Mouse (Mus musculus) natural killer cell, adult 2 months (primary cell): ENCODE data around the gene Tenm4.

Experiments
- DNase-seq, 2 experiments: peaks; one replicate each; pipeline ENCODE4 v3.0.0; 2022; ENCODE audit warnings: low spot score in 2 of 2

Tenm4 gene

GRCm38 (mm10) chr7:96852781-96853180 lies 681.7 kb downstream of the Tenm4 start:
- DNase-seq = no peak

GRCm38 (mm10) chr7:96855867-96856406 lies 684.9 kb downstream of the Tenm4 start:
- DNase-seq = no peak

DNA sequence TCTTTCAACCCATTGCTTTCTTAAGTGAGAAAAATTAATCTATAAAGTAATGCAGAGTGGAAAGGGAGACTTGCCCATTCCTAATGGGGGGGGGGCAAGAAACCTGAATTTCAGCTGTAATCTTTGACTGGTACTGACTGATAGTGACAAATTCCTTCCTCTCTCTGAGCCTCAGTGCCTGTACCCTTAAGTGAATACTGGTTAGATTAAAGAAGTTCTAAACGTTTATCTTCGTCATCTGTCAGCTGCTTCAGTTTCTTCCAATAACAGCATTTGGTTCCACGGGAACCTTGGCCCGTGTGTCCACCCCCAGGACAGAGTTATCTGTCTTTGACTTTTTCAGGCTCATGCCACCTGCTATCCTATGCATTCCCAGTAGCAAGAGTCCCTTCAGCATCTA lies 685.5 kb downstream of the Tenm4 start:
- no peak for DNase-seq

GRCm38 (mm10) chr7:96859077-96859476 lies 688.0 kb downstream of the Tenm4 start:
- no peak for DNase-seq

DNA sequence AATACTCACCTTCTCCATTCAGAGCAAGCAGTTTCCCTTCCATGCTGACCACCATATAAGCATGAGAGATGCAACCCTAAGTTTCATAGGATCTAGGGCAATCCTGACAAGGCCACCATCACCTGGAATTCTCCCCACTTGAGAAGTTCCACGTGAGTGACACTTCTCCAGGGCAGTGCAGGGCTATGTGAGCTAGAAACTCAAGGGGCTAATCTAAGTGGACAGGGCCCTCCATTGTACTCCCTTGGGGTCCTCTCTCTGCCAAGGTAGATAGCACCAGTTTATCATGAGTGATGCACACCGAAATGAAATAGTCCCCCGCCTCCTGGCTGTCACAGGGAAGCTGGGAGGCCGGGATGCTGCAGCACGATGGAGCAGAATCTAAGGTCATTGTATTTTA lies 688.6 kb downstream of the Tenm4 start:
- DNase-seq = no peak

DNA sequence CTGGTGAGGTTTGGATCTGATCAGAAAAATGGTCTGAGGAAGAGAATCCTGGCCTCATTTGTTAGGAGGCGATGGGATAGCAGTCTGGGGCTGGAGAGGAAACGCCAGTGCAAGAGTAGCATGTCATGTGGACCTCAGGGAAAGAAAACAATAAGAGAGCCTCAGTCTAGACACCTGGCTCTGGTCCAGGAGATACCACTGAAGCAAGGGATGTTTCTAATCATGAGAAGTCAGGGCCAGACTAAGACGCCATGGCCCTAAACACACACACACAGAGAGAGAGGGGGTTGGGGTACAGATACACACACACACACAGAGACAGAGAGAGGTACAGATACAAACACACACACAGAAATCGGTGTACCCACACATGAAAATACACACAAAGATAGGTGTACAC lies 689.6 kb downstream of the Tenm4 start:
- DNase-seq = no peak

DNA sequence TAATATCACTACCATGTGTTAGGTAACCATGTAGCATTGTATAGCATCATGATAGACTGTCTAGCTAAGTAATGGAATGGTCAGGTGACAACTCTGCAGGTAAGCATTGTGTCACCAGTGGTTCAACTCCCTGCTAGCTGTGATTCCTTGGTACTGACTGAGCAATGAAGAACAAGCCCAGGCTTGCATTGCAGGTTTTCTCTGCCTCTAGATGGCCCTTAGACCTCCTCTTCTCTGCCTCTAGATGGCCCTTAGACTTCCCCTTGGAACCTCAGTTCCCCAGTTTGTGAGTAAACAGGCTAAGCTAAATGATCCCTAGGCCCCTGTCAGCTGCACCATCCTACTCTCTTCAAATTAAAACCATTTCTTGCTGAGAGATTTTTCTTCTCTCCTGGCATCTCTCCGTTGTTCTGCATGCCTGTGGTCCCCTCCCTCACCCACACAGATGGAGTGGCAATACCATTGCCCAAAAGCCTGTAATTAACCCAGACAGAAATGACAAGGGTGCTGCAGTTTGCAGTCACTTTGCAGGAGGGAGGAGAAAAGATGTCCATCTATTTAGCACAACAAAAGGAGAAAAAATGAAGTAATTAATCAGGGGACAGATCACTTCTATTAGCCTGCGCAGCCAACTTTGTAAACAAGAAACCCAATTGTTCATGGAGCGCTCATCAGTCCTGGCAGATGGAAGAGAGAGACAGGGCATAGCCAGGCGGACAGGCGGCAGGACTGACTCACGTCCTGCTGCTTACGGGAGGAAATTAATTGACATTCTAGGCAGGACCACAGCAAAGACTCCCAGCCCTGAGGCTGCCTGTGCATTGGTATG lies 694.1 kb downstream of the Tenm4 start:
- no peak for DNase-seq

GRCm38 (mm10) chr7:96869079-96869810 lies 698.2 kb downstream of the Tenm4 start:
- DNase-seq = no peak

- DNase-seq = peak in 1 of 2 experiments; percentile 8
Observed at GRCm38 (mm10) chr7:96870473-96870872, 699.4 kb downstream of the Tenm4 start.

DNA sequence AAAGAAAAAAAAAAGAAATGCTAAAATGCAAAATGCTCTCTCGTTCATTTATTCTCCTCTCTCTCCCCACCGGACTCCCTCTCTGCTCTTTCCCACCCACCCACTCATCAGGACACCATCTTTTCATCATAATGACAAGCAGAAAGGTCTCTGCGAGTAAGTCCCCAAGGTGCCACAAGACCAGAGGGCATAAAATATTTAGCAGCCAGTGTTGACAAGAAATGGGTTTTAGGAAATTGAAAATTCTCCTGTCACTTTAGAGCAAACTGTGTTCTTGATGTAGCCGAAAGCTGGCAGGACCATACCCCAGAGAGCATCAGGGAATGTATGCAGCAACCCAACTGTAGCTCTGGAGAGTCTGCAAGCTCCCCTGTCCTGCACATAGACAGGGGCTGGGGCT lies 700.0 kb downstream of the Tenm4 start:
- no peak for DNase-seq

- DNase-seq = peak in 1 of 2 experiments; percentile 9
Observed at GRCm38 (mm10) chr7:96878511-96879276, 707.6 kb downstream of the Tenm4 start.

DNA sequence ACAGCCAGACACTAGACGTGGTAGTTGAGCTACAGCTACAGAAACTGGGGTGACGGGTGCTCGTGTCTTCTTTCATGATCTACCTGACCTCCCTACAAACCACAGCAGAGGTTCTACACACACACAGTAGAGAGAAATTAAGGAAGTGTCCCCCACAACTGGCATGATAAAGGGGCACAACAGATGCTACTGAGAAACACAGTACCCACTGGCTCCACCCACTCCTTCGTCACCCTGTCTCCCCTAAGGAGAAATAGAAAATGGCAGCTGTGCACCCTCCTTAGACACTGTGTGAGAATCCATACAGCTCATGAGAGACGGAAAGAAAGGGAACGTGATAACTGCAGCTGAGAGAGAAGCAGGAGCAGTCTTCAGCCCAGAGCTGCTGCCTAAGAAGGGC lies 708.5 kb downstream of the Tenm4 start:
- DNase-seq = peak in 1 of 2 experiments; percentile 4

DNA sequence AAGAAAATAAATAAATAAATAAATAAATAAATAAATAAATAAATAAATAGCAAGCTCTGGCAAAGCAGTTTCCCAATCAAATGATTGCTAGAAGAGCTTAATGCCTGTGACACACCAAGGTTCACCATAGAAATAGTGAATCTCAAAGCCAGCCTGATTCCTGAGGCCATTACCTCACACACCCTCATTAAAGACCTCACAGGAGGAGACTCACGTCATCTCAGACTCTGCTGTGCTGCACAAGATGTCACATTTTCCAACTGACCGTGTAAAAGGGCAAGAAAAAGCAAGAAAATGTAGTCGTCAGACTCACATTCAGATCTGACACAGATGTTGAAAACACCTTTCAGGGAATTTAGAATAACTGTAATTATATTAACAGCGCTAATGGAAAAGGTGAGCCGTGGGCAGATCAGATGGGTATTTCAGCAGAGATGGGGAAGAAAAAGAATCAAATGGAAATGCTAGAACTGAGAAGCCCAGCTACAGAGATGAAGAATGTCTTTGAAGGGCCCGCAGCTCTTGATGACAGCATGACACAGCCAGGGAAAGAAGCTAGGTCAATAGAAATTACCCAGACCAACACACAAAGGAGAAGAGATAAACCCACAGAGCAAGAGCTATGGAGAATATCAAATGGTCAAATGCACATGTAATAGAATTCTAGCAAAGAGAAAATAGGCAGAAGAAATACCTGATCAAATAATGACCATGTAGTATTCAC lies 709.3 kb downstream of the Tenm4 start:
- DNase-seq = no peak

GRCm38 (mm10) chr7:96883297-96883696 lies 712.3 kb downstream of the Tenm4 start:
- DNase-seq = no peak

- no peak for DNase-seq
Observed at GRCm38 (mm10) chr7:96887088-96887654, 716.1 kb downstream of the Tenm4 start.

DNA sequence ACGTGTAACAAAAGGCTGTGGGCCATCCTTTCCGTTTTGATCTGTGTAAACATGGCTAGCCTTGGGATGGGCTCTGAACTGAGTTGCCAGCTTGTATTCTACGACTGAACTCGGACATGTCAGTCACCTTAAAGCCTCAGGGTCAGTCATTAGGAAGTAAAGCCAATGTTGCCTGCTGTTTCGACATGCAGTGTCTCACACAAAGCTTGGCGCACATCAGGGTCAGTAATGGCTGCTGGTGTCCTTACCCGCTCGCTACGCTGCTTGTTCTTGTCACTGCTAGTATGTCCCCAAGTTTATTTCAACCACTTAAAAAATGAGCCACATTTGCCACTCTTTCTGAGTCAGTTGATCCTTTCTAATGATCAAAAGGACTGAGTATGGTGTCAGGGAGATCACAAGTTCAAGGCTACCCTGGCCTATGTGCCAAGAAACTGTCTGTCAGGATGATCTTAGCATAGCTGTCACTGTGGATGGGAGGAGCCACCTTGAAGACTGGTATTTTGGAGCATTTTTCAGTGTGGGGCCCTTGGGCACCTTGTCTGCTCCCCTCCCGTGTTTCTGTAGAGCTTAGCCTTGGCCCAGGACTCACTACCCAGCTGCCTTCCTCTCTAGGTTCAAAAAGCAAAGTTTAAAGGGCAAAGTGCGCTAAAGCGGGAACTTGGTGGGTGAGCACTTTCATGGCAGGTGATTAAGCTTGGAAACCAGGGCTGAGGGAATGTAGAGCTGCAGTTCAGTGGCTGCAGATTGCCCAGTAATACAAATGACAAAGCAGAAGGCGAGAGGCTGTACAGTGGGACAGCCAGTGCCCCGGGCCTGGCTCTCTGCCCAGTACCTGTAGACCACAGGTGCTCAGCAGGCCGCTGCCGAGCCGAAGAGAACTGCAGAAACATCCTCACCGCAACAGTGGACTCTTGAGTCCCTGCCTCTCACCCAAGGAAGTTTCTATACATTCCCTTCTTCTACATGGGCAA lies 718.3 kb downstream of the Tenm4 start:
- no peak for DNase-seq

GRCm38 (mm10) chr7:96890035-96890621 lies 719.1 kb downstream of the Tenm4 start:
- DNase-seq = no peak

- no peak for DNase-seq
Observed at GRCm38 (mm10) chr7:96890987-96891386, 719.9 kb downstream of the Tenm4 start.

- no peak for DNase-seq
Observed at GRCm38 (mm10) chr7:96899036-96899569, 728.1 kb downstream of the Tenm4 start.
